In the genomic region with DNA sequence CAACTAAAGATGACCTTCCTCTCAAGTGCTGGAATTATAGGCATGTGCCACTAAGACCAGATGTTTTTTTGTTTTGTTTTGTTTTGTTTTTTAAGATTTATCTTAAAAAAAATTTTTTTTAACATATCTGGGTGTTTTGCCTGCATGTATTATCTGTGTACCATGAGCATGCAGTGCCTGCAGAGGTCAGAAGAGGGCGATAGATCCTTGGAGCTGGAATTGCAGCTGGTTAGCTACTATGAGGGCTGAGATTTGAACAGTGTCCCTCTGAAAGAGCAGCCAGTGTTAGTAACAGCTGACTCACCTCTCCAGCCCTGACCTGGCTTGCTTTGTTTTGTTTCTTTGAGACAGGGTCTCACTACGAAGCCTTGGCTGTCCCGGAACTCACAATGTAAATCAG, we compare ENCODE assay signal across 8 mouse cellular contexts. TPM values are rescaled to one million over a fixed set of nuclear protein-coding genes. Genes with fewer than 3 reads are reported as not detected.
A peak's percentile ranks its signal among the peaks of the same experiment; 100 is the strongest.
DNase-seq lines count a peak whose midpoint lies in the region; ATAC-seq and TF ChIP-seq lines count a peak whose summit lies in the region.

No protein-coding gene starts in this region.

- H3K4me2 ChIP-seq in limb, embryonic 14.5 days (replicated peaks; ENCODE audit: low read depth, low read length, severe bottlenecking): no peak overlapping the region

- WGBS in limb, embryonic 14.5 days: 42% methylated on average over 3 of the region's 3 CpGs

- no peaks in the 10 kb centered on the region for H3K4me1 ChIP-seq in limb, embryonic 14.5 days (ENCODE audit: control insufficient read depth, insufficient read depth, low read length)

- H3K27ac ChIP-seq in limb, embryonic 14.5 days (replicated peaks; ENCODE audit: low read depth, low read length): no peak overlapping the region

- H3K27me3 ChIP-seq in limb, embryonic 14.5 days (ENCODE audit: control insufficient read depth, insufficient read depth, low read length): no peaks in the 10 kb centered on the region

- no peak overlapping the region for H3K9ac ChIP-seq in limb, embryonic 14.5 days (ENCODE audit: low read depth, low read length, severe bottlenecking)

- DNase-seq in cerebellum, adult 18-20 months: peak; percentile 24 to 42
- no peak for DNase-seq in cerebellum, adult 9-10 months
- DNase-seq in left cerebral cortex, adult 18-20 months (ENCODE audit: low spot score in 2 of 2): peak; percentile 26 to 59
- DNase-seq in left cerebral cortex, adult 11 months (ENCODE audit: low spot score): no peak
- peak; percentile 63 for DNase-seq in adipocyte (ENCODE audit: low spot score)
- DNase-seq in limb, embryonic 14.5 days (ENCODE audit: low spot score): peak; percentile 60
- peak; percentile 21 for DNase-seq in skeletal muscle tissue, adult 2 months (ENCODE audit: low read depth, low spot score)

- no peaks in the 10 kb centered on the region for H3K36me3 ChIP-seq in limb, embryonic 14.5 days (ENCODE audit: control insufficient read depth, insufficient read depth, low read length)

- TF ChIP-seq POLR2A in limb, embryonic 14.5 days (IDR thresholded peaks at IDR 0.05; ENCODE audit: borderline replicate concordance, extremely low read depth, insufficient read depth, insufficient read length): no peak

- H3K4me3 ChIP-seq in limb, embryonic 14.5 days (replicated peaks; ENCODE audit: low read length): no peak overlapping the region

- H3K9me3 ChIP-seq in limb, embryonic 14.5 days (ENCODE audit: control insufficient read depth, low read length): no peaks in the 10 kb centered on the region

- peak; percentile 54 for ATAC-seq in erythroid progenitor cell, adult 5-6 weeks (replicated peaks; ENCODE audit: low FRiP score, poor library complexity, severe bottlenecking)
- ATAC-seq in limb, embryonic 14.5 days (ENCODE audit: low FRiP score, low read depth): no peak

RNA-seq across cellular contexts. Expression of a gene that starts 49.5 kb away (rescaled TPM):
- 10 to 100 TPM; 42.2 to 46.7 TPM for total RNA-seq in left cerebral cortex, adult 18-20 months (2021)
- total RNA-seq in erythroid progenitor cell, adult 5-6 weeks (2015; ENCODE audit: low replicate concordance): 1.3 TPM in 1 of 2 replicates, not detected in the other
- total RNA-seq in erythroid progenitor cell, adult 5-6 weeks (2017; ENCODE audit: low replicate concordance): 2.3 and 2.4 TPM in 2 replicates
- polyA plus RNA-seq in limb, embryonic 14.5 days (2012; rRNA removed): 1.0 and 1.1 TPM in 2 replicates
- 1.1 and 1.7 TPM in 2 replicates for polyA plus RNA-seq in limb, embryonic 14.5 days (2014; fragmentation: Nextera tagmentation; extraction: Ambion mirVana)

RNA-seq across cellular contexts. Expression of a gene that starts 52.8 kb away (rescaled TPM):
- 1 to 10 TPM; 3.6 to 4.5 TPM for total RNA-seq in left cerebral cortex, adult 18-20 months (2021)
- total RNA-seq in erythroid progenitor cell, adult 5-6 weeks (2015; ENCODE audit: low replicate concordance): not detected in 2 replicates
- 0.61 and 0.64 TPM in 2 replicates for total RNA-seq in erythroid progenitor cell, adult 5-6 weeks (2017; ENCODE audit: low replicate concordance)
- 0.58 and 1.0 TPM in 2 replicates for polyA plus RNA-seq in limb, embryonic 14.5 days (2012; rRNA removed)
- 0.22 and 0.82 TPM in 2 replicates for polyA plus RNA-seq in limb, embryonic 14.5 days (2014; fragmentation: Nextera tagmentation; extraction: Ambion mirVana)

RNA-seq across cellular contexts. Expression of a gene that starts 59.2 kb away (rescaled TPM):
- 1 to 10 TPM; 1.4 to 1.9 TPM for total RNA-seq in left cerebral cortex, adult 18-20 months (2021)
- 8.8 and 24.5 TPM in 2 replicates for total RNA-seq in erythroid progenitor cell, adult 5-6 weeks (2015; ENCODE audit: low replicate concordance)
- total RNA-seq in erythroid progenitor cell, adult 5-6 weeks (2017; ENCODE audit: low replicate concordance): 9.6 and 17.5 TPM in 2 replicates
- polyA plus RNA-seq in limb, embryonic 14.5 days (2012; rRNA removed): 2.4 and 2.7 TPM in 2 replicates
- 6.1 and 7.4 TPM in 2 replicates for polyA plus RNA-seq in limb, embryonic 14.5 days (2014; fragmentation: Nextera tagmentation; extraction: Ambion mirVana)

Comparison
In these comparisons a context has a peak if more than half of its experiments do, and no peak if none do; other contexts are left out.
1. DNase-seq: peak in cerebellum, adult 18-20 months (2 of 2), left cerebral cortex, adult 18-20 months (2 of 2), adipocyte (single experiment), limb, embryonic 14.5 days (single experiment) and skeletal muscle tissue, adult 2 months (single experiment); none in cerebellum, adult 9-10 months (single experiment) and left cerebral cortex, adult 11 months (single experiment).
2. RNA of a gene that starts 49.5 kb away (total RNA-seq): 42.2 to 46.7 TPM in left cerebral cortex, adult 18-20 months; 1.3 to 2.4 TPM in erythroid progenitor cell, adult 5-6 weeks; every median in the first group is over 10 times any median in the second.